Mouse (Mus musculus): Measurements from ENCODE around the gene Galnt10.

Gene Galnt10

GRCm38 (mm10) chr11:57658751-57659150, 13.5 kb downstream of the Galnt10 start:
- DNase-seq (ENCODE audit: low read depth, low spot score), result no peak

GRCm38 (mm10) chr11:57660156-57660555, 14.9 kb downstream of the Galnt10 start:
- DNase-seq (ENCODE audit: low read depth, low spot score), result no peak

- DNase-seq (ENCODE audit: low read depth, low spot score), result no peak
Observed at GRCm38 (mm10) chr11:57660814-57661213, 15.6 kb downstream of the Galnt10 start.

GRCm38 (mm10) chr11:57661492-57662229, 16.4 kb downstream of the Galnt10 start:
- DNase-seq (ENCODE audit: low read depth, low spot score), result no peak

GRCm38 (mm10) chr11:57662231-57662630, 17.0 kb downstream of the Galnt10 start:
- DNase-seq (ENCODE audit: low read depth, low spot score), result no peak

GRCm38 (mm10) chr11:57663271-57663670, 18.0 kb downstream of the Galnt10 start:
- DNase-seq (ENCODE audit: low read depth, low spot score), result no peak

GRCm38 (mm10) chr11:57664741-57665140, 19.5 kb downstream of the Galnt10 start:
- no peak for DNase-seq (ENCODE audit: low read depth, low spot score)

- no peak for DNase-seq (ENCODE audit: low read depth, low spot score)
Observed at GRCm38 (mm10) chr11:57668271-57668670, 23.0 kb downstream of the Galnt10 start.

GRCm38 (mm10) chr11:57669522-57669921, 24.3 kb downstream of the Galnt10 start:
- DNase-seq (ENCODE audit: low read depth, low spot score), result no peak

GRCm38 (mm10) chr11:57671120-57671697, 26.0 kb downstream of the Galnt10 start:
- DNase-seq (ENCODE audit: low read depth, low spot score), result no peak

- no peak for DNase-seq (ENCODE audit: low read depth, low spot score)
Observed at GRCm38 (mm10) chr11:57671797-57672196, 26.6 kb downstream of the Galnt10 start.

GRCm38 (mm10) chr11:57672995-57673394, 27.8 kb downstream of the Galnt10 start:
- DNase-seq (ENCODE audit: low read depth, low spot score), result no peak

- no peak for DNase-seq (ENCODE audit: low read depth, low spot score)
Observed at GRCm38 (mm10) chr11:57673977-57674687, 28.9 kb downstream of the Galnt10 start.

GRCm38 (mm10) chr11:57677261-57677660, 32.0 kb downstream of the Galnt10 start:
- DNase-seq (ENCODE audit: low read depth, low spot score), result no peak

GRCm38 (mm10) chr11:57682589-57682988, 37.3 kb downstream of the Galnt10 start:
- no peak for DNase-seq (ENCODE audit: low read depth, low spot score)

- DNase-seq (ENCODE audit: low read depth, low spot score), result no peak
Observed at GRCm38 (mm10) chr11:57683125-57683524, 37.9 kb downstream of the Galnt10 start.

- no peak for DNase-seq (ENCODE audit: low read depth, low spot score)
Observed at GRCm38 (mm10) chr11:57683931-57684330, 38.7 kb downstream of the Galnt10 start.

- DNase-seq (ENCODE audit: low read depth, low spot score), result no peak
Observed at GRCm38 (mm10) chr11:57684891-57685290, 39.6 kb downstream of the Galnt10 start.

- DNase-seq (ENCODE audit: low read depth, low spot score), result no peak
Observed at GRCm38 (mm10) chr11:57685689-57686454, 40.6 kb downstream of the Galnt10 start.

GRCm38 (mm10) chr11:57686797-57687196, 41.6 kb downstream of the Galnt10 start:
- DNase-seq (ENCODE audit: low read depth, low spot score), result no peak

- no peak for DNase-seq (ENCODE audit: low read depth, low spot score)
Observed at GRCm38 (mm10) chr11:57687258-57687657, 42.0 kb downstream of the Galnt10 start.

Measured in WW6 (cell line).